Mouse (Mus musculus): ENCODE measurements around the gene Olfr209.

DNA sequence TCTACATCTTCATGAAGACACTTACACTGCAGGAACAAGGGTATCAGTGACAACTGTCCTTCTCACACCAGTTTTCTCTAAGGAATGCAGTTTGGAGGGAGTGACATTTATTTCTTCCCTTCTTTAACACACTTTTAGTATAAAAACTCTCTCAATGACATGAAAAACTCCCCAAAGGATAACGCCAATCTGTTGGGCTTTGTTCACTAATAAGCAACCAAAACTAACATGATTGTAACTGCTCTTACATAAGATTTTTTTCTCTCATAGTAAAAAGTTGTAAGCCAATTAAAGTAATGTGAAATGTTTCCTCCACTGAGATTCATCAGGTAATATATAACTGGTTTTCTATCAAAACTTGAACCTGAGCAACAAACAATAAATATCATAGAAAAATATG, 14.6 kb downstream of the Olfr209 start, which contains the start of gene Olfr206:
- TF ChIP-seq POLR2A (IDR thresholded peaks at IDR 0.05; ENCODE audit: extremely low read depth, insufficient read depth, low read length) (no peak), CTCF (IDR thresholded peaks at IDR 0.05; ENCODE audit: extremely low read depth, insufficient read depth, low read length) (no peak)
